Mouse (Mus musculus): ENCODE measurements around the gene Pxylp1. TPM values are rescaled to one million over a fixed set of nuclear protein-coding genes. Genes with fewer than 3 reads are reported as not detected.

Pxylp1 gene
- polyA plus RNA-seq, 1 experiment from 2014 or later: 16.2 TPM

DNA sequence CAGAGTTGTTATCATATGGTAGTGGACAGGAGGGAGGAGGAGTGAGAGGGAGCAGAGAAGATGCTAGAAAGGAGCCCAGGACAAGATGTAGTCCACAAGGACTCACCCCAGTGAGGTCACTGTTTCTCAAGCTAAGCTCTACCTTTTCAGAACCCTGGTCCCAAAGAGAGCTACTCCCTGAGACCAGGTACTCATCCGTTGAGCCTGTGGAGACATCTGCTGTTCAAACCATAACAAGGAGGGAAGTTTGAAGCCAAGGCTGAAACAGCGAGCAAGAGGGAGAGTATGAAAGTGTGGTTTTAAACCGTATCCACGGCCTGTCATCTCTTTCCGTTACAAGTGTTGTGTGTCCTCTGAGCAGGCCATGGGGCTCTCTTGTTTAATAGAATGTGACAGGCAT lies 22.9 kb downstream of the Pxylp1 start:
- Histone ChIP-seq H3K9me3 (no peaks in the 10 kb centered on the region), H3K9ac (no peak overlapping the region), H3K36me3 (no peaks in the 10 kb centered on the region), H3K27ac (0 out of 2 replicates have a peak overlapping the region, but pooled peaks have one; percentile 3), H3K4me2 (no peak overlapping the region), H3K27me3 (no peaks in the 10 kb centered on the region), H3K4me3 (no peak overlapping the region), H3K4me1 (peaks cover 7% of the 10 kb centered on the region; the same call in 1 of the 2 replicates)
- no peak for ATAC-seq (ENCODE audit: borderline replicate concordance, extremely low read depth, low FRiP score, low TSS enrichment)
- WGBS: 85% methylated on average over 5 of the region's 5 CpGs

- no peak overlapping the region for H3K4me2 ChIP-seq
- H3K36me3 ChIP-seq: no peaks in the 10 kb centered on the region
- H3K27me3 ChIP-seq: no peaks in the 10 kb centered on the region
- no peak overlapping the region for H3K4me3 ChIP-seq
- ATAC-seq (ENCODE audit: borderline replicate concordance, extremely low read depth, low FRiP score, low TSS enrichment): no peak
- 78% methylated on average over 6 of the region's 6 CpGs for WGBS
- no peak overlapping the region for H3K27ac ChIP-seq
- peaks cover 7% of the 10 kb centered on the region; the same call in 1 of the 2 replicates for H3K4me1 ChIP-seq
- no peak overlapping the region for H3K9ac ChIP-seq
- no peaks in the 10 kb centered on the region for H3K9me3 ChIP-seq
Measured at GRCm38 (mm10) chr9:96868546-96868945, 23.9 kb downstream of the Pxylp1 start.

DNA sequence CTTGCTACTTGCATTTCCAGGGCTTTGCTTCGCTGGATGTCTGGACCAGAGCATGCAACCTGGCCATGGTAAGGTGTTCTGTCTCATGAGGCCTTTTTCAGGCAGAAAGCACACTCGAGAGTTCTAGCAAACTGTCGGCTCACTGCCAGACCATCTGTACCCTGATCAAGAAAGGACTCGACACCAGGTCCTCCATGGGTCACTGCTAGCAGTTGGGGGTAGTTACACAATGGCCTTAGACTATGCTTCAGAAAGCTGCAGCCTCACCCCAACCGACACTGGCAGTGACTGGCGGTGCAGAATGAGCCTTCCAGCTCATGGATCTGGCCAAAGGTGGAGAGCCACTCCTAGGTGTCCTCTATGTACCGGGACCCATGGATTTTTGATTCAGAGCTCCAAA lies 25.3 kb downstream of the Pxylp1 start:
- WGBS: 64% methylated on average over 7 of the region's 7 CpGs
- ATAC-seq (ENCODE audit: borderline replicate concordance, extremely low read depth, low FRiP score, low TSS enrichment): no peak

DNA sequence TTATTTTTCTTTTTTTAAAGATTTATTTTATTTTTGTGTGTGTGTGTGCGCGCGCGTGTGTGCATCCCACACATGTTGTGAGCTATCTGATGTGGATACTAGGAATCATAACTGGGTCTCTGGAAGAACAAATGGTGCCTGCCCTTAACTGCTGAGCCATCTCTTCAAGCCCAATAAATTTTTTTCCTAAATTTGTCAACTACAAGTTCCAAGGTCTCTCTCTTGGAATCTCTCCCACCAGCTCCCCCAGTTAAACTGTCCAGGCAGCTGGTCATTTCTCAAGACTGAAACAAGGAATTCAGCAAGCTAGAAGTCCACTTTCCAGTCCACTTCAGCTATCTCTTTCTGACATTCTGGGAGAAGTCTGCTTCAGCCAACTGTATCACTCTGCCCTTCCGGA lies 26.3 kb downstream of the Pxylp1 start:
- Histone ChIP-seq H3K9me3 (no peaks in the 10 kb centered on the region), H3K4me2 (no peak overlapping the region), H3K9ac (no peak overlapping the region), H3K4me1 (peaks cover 7% of the 10 kb centered on the region; the same call in 1 of the 2 replicates), H3K27ac (no peak overlapping the region), H3K4me3 (no peak overlapping the region), H3K36me3 (no peaks in the 10 kb centered on the region), H3K27me3 (no peaks in the 10 kb centered on the region)
- WGBS: 95% methylated on average over 5 of the region's 5 CpGs
- ATAC-seq (ENCODE audit: borderline replicate concordance, extremely low read depth, low FRiP score, low TSS enrichment): no peak

More for the DNA sequence above, 25.3 kb downstream of the Pxylp1 start:
- Histone ChIP-seq H3K9ac (no peak overlapping the region), H3K36me3 (no peaks in the 10 kb centered on the region), H3K4me3 (no peak overlapping the region), H3K4me2 (no peak overlapping the region), H3K27me3 (no peaks in the 10 kb centered on the region), H3K27ac (no peak overlapping the region), H3K9me3 (no peaks in the 10 kb centered on the region), H3K4me1 (peaks cover 7% of the 10 kb centered on the region; the same call in 1 of the 2 replicates)

DNA sequence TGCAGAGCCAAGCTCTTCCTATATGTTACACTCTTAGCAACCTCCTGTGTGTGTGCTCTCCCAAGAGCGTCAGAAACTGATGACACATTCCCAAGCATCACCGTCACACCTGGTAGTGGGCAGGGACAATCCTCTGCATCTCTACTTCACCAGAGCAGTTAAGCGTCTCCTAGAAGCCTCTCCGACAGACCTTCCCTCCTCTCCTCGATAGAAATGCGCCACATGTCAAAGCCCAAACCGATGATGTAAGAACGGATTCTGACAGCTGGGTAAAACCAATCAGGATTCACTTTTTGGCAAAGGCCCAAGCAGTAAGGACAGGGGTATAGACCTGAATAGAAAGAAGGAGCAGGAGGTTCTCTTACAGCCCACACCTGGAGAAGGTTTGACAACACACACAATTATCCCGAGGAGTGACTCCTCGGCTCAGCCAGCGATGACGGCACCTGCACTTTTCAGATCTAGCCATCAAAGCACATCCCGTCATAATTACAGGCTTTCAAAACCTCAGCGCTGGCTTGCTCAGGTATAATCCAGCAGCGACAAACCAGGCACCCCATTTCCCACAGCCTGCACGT lies 26.9 kb downstream of the Pxylp1 start:
- no peak overlapping the region for H3K9ac ChIP-seq
- H3K4me2 ChIP-seq: no peak overlapping the region
- H3K9me3 ChIP-seq: no peaks in the 10 kb centered on the region
- H3K27ac ChIP-seq: no peak overlapping the region
- WGBS: 71% methylated on average over 16 of the region's 16 CpGs
- H3K4me3 ChIP-seq: no peak overlapping the region
- no peak for ATAC-seq (ENCODE audit: borderline replicate concordance, extremely low read depth, low FRiP score, low TSS enrichment)
- no peaks in the 10 kb centered on the region for H3K36me3 ChIP-seq
- no peaks in the 10 kb centered on the region for H3K27me3 ChIP-seq
- H3K4me1 ChIP-seq: peaks cover 7% of the 10 kb centered on the region; the same call in 1 of the 2 replicates

DNA sequence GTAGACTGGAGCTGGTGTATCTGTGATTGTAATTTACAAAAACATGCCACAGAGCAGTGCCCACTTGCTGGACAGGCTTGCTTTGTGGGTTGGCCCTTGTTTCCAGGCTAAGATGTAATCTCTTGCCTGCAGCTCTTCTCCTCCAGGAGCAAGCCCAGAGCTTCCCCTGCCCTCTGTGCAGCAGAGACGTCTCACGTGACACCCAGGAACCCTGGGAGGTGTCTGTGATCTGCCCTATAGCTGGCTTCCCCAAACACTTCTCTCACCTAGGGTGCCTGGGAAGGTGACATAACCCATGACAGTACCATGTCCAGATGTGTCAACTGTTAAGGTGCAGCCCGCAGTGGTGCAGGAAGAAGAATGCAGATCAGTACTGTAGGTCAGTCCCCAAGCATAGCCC lies 28.9 kb downstream of the Pxylp1 start:
- no peaks in the 10 kb centered on the region for H3K4me1 ChIP-seq
- no peak overlapping the region for H3K4me3 ChIP-seq
- no peak overlapping the region for H3K27ac ChIP-seq
- H3K27me3 ChIP-seq: no peaks in the 10 kb centered on the region
- WGBS: 42% methylated on average over 3 of the region's 3 CpGs
- no peak overlapping the region for H3K4me2 ChIP-seq
- no peak; the same call in 1 of the 2 replicates for ATAC-seq (ENCODE audit: borderline replicate concordance, extremely low read depth, low FRiP score, low TSS enrichment)
- H3K36me3 ChIP-seq: no peaks in the 10 kb centered on the region
- H3K9me3 ChIP-seq: no peaks in the 10 kb centered on the region
- H3K9ac ChIP-seq: no peak overlapping the region

- no peak for ATAC-seq (ENCODE audit: borderline replicate concordance, extremely low read depth, low FRiP score, low TSS enrichment)
Measured at GRCm38 (mm10) chr9:96862836-96863235, 29.6 kb downstream of the Pxylp1 start.

GRCm38 (mm10) chr9:96861092-96861487 lies 31.4 kb downstream of the Pxylp1 start:
- no peak overlapping the region for H3K9ac ChIP-seq
- H3K4me3 ChIP-seq: no peak overlapping the region
- 76% methylated on average over 10 of the region's 10 CpGs for WGBS
- no peaks in the 10 kb centered on the region for H3K36me3 ChIP-seq
- no peaks in the 10 kb centered on the region for H3K27me3 ChIP-seq
- ATAC-seq (ENCODE audit: borderline replicate concordance, extremely low read depth, low FRiP score, low TSS enrichment): no peak
- no peaks in the 10 kb centered on the region for H3K4me1 ChIP-seq
- no peaks in the 10 kb centered on the region for H3K9me3 ChIP-seq
- no peak overlapping the region for H3K27ac ChIP-seq
- H3K4me2 ChIP-seq: no peak overlapping the region

More at GRCm38 (mm10) chr9:96862836-96863235, 29.6 kb downstream of the Pxylp1 start:
- no peaks in the 10 kb centered on the region for H3K9me3 ChIP-seq
- WGBS: 33% methylated on average over 4 of the region's 4 CpGs
- no peaks in the 10 kb centered on the region for H3K4me1 ChIP-seq
- H3K4me3 ChIP-seq: no peak overlapping the region
- no peak overlapping the region for H3K9ac ChIP-seq
- H3K27me3 ChIP-seq: no peaks in the 10 kb centered on the region
- H3K27ac ChIP-seq: no peak overlapping the region
- no peaks in the 10 kb centered on the region for H3K36me3 ChIP-seq
- no peak overlapping the region for H3K4me2 ChIP-seq

DNA sequence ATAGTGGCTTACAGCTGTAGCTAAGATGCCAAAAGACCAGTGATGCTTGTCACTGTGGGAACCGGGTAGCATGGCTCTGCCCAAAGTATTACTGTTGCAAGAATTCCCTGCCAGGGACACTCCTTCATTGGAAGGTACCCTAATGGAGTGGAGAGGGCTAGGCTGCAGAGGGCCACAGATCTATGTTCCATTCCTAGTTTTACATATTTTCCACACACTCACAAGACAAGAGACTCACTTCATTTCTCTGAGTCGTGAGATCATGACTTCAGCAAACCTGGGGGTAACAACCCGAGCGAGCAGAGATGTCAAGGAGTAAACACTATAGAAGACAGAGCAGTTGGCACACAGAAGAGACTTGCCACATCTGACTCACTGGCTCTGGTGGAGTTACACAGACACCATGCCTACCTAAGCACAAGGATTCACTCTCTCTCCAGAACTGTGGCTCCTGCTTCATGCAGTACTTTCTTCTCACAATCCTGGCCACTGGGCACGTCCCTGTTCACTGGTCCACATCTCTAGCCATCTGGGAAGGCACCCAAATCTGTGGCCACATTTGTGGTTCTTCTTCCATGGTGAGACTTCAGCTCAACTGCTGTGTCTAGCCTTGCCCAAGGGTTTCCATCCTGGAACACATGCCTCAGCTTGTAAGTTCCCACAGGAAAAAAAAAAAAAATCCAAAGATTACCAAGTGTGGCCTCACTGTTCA lies 31.9 kb downstream of the Pxylp1 start:
- WGBS: 75% methylated on average over 5 of the region's 5 CpGs
- Histone ChIP-seq H3K4me3 (no peak overlapping the region), H3K9ac (no peak overlapping the region), H3K36me3 (no peaks in the 10 kb centered on the region), H3K27me3 (no peaks in the 10 kb centered on the region), H3K27ac (no peak overlapping the region), H3K4me1 (no peaks in the 10 kb centered on the region), H3K9me3 (no peaks in the 10 kb centered on the region), H3K4me2 (no peak overlapping the region)
- ATAC-seq (ENCODE audit: borderline replicate concordance, extremely low read depth, low FRiP score, low TSS enrichment): no peak

DNA sequence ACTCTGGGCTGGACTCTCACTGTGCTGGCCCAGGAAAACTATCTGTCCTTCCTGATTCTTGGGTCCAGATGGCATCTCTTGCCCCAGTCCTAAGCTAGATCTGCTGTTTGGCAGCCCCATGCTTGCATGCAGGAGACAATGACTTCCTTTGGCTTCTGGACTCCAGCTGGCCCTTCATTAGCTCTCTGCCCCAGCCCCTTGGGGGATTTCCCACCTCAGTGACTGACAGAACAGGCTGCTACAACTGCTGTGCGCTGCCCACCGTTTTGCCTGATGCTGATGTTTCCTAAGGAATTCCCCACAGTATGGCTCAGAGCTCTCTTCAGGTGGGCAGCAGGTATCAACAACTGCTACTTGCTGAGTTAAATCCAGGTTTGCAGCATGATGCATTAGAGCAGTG lies 33.4 kb downstream of the Pxylp1 start:
- 57% methylated on average over 2 of the region's 2 CpGs for WGBS
- no peaks in the 10 kb centered on the region for H3K9me3 ChIP-seq
- H3K4me3 ChIP-seq: no peak overlapping the region
- H3K27me3 ChIP-seq: no peaks in the 10 kb centered on the region
- ATAC-seq (ENCODE audit: borderline replicate concordance, extremely low read depth, low FRiP score, low TSS enrichment): no peak
- H3K4me2 ChIP-seq: no peak overlapping the region
- H3K27ac ChIP-seq: no peak overlapping the region
- H3K9ac ChIP-seq: no peak overlapping the region
- H3K4me1 ChIP-seq: no peaks in the 10 kb centered on the region
- H3K36me3 ChIP-seq: no peaks in the 10 kb centered on the region

- no peak overlapping the region for H3K27ac ChIP-seq
- H3K4me2 ChIP-seq: no peak overlapping the region
- 62% methylated on average over 4 of the region's 4 CpGs for WGBS
- H3K9me3 ChIP-seq: no peaks in the 10 kb centered on the region
- H3K4me3 ChIP-seq: no peak overlapping the region
- H3K27me3 ChIP-seq: no peaks in the 10 kb centered on the region
- no peak for ATAC-seq (ENCODE audit: borderline replicate concordance, extremely low read depth, low FRiP score, low TSS enrichment)
- H3K4me1 ChIP-seq: no peaks in the 10 kb centered on the region
- H3K36me3 ChIP-seq: no peaks in the 10 kb centered on the region
- no peak overlapping the region for H3K9ac ChIP-seq
Measured at GRCm38 (mm10) chr9:96857838-96858237, 34.6 kb downstream of the Pxylp1 start.

DNA sequence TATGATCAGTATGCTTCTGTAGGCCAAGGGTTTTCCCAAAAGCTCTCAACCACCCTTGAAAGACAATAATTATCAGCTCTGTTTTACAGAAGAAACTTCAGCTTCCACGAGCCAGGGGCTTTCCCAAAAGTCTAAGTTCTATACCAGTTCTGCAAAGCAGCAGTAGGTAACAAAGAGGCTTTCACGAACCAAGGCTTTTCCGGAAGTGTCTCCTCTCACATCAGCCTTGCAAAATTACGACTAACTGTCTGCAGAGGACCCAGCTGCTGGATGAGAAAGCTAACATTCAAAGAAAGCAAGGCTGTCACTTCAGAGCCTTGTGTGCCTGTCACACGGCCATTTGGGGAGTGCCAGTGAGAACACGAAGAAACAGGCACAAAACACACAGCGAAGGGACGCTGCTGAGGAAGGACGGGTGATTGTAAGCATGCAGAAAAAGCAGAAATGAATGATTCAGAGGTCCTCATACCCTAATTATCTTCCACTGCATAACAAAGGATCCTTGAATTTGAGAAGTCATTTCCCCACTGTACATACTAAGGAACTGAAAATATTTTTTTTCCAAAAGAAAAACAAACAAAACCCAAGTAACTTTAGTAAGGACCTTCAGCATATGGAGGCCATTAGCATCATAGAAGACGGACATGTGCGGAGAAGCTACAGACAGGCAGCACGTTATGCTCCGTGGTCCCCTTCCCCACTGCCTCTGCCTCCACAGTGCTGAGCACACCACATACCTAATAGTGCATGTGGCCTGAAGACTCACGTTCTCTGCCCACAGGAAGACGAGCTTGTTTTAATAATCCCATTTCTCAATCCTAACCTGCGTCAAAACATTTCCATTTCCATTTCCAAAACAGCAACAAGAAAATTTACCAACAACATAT lies 38.9 kb downstream of the Pxylp1 start:
- Histone ChIP-seq H3K4me2 (no peak overlapping the region), H3K9ac (no peak overlapping the region), H3K4me3 (no peak overlapping the region), H3K4me1 (peaks cover 6% of the 10 kb centered on the region; the same call in 1 of the 2 replicates), H3K36me3 (no peaks in the 10 kb centered on the region), H3K9me3 (no peaks in the 10 kb centered on the region), H3K27me3 (no peaks in the 10 kb centered on the region), H3K27ac (no peak overlapping the region)
- WGBS: 69% methylated on average over 16 of the region's 16 CpGs
- ATAC-seq (ENCODE audit: borderline replicate concordance, extremely low read depth, low FRiP score, low TSS enrichment): no peak
